Mouse (Mus musculus) layer of hippocampus, adult 2 months (tissue): ENCODE data around the gene Kctd17. TPM values are rescaled to one million over a fixed set of nuclear protein-coding genes. Genes with fewer than 3 reads are reported as not detected.

Experiments used
- DNase-seq, 2 experiments: peaks; one replicate each; pipeline ENCODE4 v3.0.0; 2022; ENCODE audit warnings: low spot score in 2 of 2
- H3K27ac ChIP-seq: fragments of 200-600 bp; 2 replicates; pipeline ENCODE4 v1.8.1; 2022
- H3K4me3 ChIP-seq: fragments of 200-600 bp; 2 replicates; pipeline ENCODE4 v1.8.1; 2022; ENCODE audit warnings: mild to moderate bottlenecking
- CTCF ChIP-seq: fragments of 200-600 bp; conservative IDR thresholded peaks from 2 replicates; pipeline ENCODE4 v1.8.1; 2022; ENCODE audit warnings: antibody characterized with exemption, mild to moderate bottlenecking, moderate library complexity
- long read RNA-seq, 2 experiments: library from polyadenylated mRNA; stranded (forward); transcript quantifications; one replicate each; pipeline ENCODE4 v2.0.0; 2021; ENCODE audit warnings: borderline mapping rate in 2 of 2
- total RNA-seq, 2 experiments: library from RNA; stranded (reverse); gene quantifications; 2 replicates each; pipeline ENCODE4 v1.2.3; 2021

Kctd17 gene
- total RNA-seq, result 100 to 1,000 TPM; 263 to 271 TPM
- long read RNA-seq, experiment 1, transcript Kctd17-209 (7 exons, 1,632 nt), result minor isoform, 18 of 152 reads
- long read RNA-seq, experiment 1, transcript Kctd17-202 (6 exons, 986 nt), result major isoform, 26 of 152 reads
- long read RNA-seq, experiment 1, partial matches to known transcripts, result 35 of 152 reads
- long read RNA-seq, experiment 1, other reads (novel, unspliced or antisense), result 67 of 152 reads
- long read RNA-seq, experiment 2, transcript Kctd17-209 (7 exons, 1,632 nt), result minor isoform, 14 of 170 reads
- long read RNA-seq, experiment 2, transcript Kctd17-202 (6 exons, 986 nt), result major isoform, 42 of 170 reads
- long read RNA-seq, experiment 2, transcript Kctd17-204 (5 exons, 750 nt), result minor isoform, 7 of 170 reads
- long read RNA-seq, experiment 2, partial matches to known transcripts, result 64 of 170 reads
- long read RNA-seq, experiment 2, other reads (novel, unspliced or antisense), result 41 of 170 reads

DNA sequence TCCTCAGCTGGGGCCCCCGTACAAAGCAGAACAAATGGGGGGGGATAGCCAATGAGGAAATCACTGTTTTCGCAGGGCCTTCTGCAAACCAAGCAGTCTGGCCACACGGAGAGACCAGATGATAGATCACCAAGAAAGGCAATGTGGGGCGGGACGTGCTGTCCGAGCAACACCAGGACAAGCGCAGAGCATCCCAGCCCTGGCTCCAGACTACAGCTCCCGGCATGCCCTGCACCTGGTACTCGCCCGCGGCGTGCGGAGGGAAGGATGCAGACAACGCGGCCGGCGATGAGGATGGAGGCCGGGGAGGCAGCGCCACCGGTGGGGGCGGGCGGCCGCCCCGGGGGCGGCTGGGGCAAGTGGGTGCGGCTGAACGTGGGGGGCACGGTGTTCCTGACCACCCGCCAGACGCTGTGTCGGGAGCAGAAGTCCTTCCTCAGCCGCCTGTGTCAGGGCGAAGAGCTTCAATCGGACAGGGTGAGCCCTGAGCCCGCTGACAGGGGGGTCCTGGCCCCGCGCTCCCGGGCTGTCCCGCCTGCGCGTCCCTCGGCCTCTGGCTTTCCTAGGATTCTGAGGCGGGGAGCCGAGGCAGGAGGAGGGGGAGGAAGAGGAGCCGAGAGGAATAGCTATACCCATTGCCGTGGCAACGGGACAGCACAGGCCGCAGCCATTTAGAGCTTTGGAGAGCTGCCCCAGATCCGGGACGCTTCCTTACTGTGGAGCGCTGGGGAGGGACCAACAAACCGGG is at the start of gene Kctd17:
Kctd17 (plus strand) TSS at position 174 of the 748 bp plus-strand sequence.
- H3K4me3 ChIP-seq, result peak within 1 kb of the TSS; percentile 83
- H3K27ac ChIP-seq, result peak within 1 kb of the TSS; percentile 98
- peak; percentile 78 to 83 for DNase-seq
- no peak for TF ChIP-seq CTCF

GRCm38 (mm10) chr15:78380208-78380607 is 48.2 kb upstream of the Kctd17 start:
- no peak overlapping the region for H3K4me3 ChIP-seq
- DNase-seq, result no peak
- TF ChIP-seq CTCF, result no peak
- peak overlapping the region; percentile 84 for H3K27ac ChIP-seq

DNA sequence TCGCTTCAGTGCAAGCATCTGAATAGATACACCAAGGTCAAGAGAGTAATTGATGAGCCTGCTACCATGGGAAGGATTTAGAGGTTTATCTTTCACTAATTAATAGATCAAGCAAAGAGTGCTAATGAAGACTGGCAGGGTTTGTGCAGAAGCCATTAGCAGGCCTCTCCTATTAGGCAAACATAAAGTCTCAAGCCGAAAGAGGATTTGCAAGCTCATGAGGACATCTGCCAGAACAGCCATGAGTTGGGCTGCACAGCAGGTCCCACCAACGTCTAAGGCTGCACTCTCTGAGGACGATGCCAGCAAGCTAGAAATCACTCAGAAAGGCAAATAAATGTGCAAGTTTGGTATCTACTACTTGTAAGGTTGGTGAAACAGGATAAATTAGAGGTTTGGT is 47.6 kb upstream of the Kctd17 start:
- peak overlapping the region; percentile 84 for H3K27ac ChIP-seq
- H3K4me3 ChIP-seq, result no peak overlapping the region
- DNase-seq, result peak; percentile 65 to 69
- no peak for TF ChIP-seq CTCF

DNA sequence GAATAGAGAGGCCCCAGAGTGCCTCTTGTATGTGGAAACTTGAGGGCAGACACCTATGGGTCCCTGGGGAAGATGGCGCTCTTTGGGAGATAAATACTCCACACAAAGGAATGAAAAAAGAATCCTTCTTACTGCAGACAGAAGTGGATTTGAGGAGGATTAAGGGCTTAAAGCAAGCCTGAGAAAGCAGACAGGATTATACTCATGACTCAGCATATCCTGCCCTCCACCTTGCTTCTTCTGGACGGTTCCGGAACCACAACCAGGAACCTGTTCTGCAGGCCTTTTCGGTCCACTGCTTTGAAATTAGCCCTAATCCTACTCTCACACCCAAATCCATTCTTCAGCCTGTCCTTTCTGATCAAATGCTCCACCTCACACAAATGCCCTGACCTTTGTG is 46.2 kb upstream of the Kctd17 start:
- Histone ChIP-seq H3K4me3 (no peak overlapping the region), H3K27ac (peak overlapping the region; percentile 55)
- no peak for DNase-seq
- no peak for TF ChIP-seq CTCF

DNA sequence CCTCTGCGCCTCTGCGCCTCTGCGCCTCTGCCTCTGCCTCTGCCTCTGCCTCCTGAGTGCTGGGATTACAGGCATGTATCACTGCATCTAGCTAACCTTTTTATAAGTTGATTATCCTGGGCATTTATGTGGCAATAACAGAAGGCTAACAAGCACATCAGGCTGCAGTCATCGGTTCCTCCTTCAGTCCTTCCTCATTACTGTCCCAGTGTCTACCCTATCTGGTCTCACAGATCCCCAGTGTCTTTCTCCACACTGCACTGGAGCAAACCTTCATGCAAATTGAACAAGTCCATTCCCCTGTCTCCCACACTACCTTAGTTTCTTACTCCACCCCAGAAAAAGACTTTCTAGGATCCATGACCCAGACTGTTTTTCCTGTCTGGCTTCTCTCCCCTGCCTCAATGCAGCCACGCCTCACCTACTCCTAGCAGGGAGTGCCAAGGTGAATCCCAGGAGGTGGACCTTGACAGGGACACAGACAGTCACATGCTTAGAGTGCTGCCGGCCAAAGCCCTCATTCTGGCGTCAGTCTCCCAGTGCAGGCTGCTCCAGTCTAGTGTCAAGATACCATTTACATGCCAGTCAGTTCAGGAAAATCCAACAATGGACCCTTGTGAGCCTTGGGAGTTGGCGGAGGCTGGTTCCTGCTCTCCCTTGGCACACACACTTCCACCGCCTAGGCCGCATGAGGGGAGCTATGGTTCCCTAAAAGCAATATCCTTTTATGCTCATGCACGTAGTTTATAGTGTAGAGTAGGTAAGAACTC is 44.7 kb upstream of the Kctd17 start:
- no peak for TF ChIP-seq CTCF
- peak overlapping the region; percentile 88 for H3K27ac ChIP-seq
- DNase-seq, result peak; percentile 36 to 64
- no peak overlapping the region for H3K4me3 ChIP-seq

GRCm38 (mm10) chr15:78384220-78385116 is 43.9 kb upstream of the Kctd17 start:
- DNase-seq, result peak; percentile 53 to 58
- Histone ChIP-seq H3K27ac (peak overlapping the region; percentile 88), H3K4me3 (no peak overlapping the region)
- no peak for TF ChIP-seq CTCF

DNA sequence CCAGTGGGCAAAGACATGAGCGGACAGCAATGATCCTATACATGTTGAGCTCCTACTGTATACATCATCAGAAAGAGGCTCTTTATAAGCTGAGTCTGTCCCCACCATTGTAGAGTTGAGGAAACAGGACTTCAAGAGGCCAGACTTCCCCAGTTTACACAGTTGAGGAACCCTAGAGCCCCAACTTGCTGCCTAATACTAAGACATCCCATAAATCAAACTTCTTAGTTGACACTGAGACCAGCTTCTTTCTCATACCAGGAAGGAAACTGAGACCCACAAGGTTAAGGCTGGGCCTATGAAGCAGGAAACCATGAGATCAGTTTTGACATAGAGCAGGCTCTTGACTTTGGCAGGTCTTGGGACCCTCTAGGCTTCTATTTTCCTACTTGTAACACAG is 42.8 kb upstream of the Kctd17 start:
- Histone ChIP-seq H3K27ac (peak overlapping the region; percentile 88), H3K4me3 (no peak overlapping the region)
- DNase-seq, result no peak
- TF ChIP-seq CTCF, result no peak

DNA sequence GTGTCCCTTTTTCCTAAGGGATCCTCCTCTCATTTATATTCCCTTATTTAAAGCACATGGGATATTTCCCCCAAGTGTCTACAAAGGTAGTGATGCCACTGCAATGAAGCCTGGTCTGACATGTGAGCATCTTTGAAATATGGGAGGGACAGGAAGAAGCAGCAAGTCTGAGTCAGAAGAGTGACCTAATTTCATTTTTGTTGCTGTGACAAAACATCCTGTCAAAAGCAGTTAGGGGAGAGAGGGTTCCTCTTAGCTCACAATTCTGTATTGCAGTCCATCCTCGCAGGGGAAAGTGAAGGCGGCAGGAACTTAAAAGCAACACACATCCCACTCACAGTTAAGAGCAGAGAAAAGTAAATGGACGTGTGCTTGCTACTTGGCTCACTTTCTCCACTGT is 37.5 kb upstream of the Kctd17 start:
- no peak for DNase-seq
- no peak for TF ChIP-seq CTCF

DNA sequence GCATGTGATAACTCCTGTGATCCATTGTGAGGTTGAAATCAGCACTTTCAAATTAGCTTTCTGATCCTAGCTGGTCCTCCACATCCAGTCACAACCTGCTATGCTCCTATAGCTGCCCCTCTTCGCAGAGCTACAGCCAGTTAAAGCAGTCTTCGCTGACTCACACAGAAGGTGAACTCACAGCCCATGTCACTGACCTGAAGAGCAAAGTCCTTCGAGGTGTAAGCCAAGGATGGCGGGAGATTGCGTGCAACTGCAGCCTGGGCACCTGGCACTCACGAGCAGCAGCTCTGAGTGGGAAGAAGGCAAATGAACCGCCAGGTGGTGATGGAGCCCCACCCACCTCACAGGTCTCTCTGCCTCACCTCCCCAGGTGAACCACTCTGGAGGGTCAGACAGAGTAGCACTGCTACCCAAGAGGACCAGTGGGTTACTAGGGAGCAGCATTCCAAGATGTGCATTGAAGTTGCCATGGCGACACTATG is 32.8 kb upstream of the Kctd17 start, which contains the start of gene Tex33:
Tex33 (minus strand) TSS at position 435 of the 485 bp plus-strand sequence.
- no peak within 1 kb of the TSS for H3K4me3 ChIP-seq
- H3K27ac ChIP-seq, result no peak within 1 kb of the TSS; the same call in 1 of the 2 replicates
- TF ChIP-seq CTCF, result no peak
- DNase-seq, result no peak

More for the DNA sequence above, 37.5 kb upstream of the Kctd17 start:
- Histone ChIP-seq H3K27ac (no peak overlapping the region), H3K4me3 (no peak overlapping the region)

DNA sequence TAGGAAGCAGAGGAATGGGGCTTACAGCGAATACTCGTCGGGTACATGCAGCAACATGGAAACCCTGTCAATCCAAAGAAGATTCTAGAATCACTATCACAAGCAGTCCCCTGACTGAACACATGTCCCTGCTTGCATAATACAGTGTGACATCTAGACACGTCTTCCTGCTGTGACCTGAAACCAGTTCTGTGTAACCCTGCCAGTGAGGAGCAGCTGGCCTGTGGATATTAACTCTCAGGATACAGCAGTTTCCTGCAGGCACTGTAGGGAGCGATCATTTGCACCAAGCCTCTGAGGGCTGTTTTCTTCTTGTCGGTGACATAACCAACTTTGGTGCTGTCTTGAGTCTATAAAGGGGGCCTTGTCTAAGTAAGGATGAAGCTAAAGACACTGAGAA is 27.0 kb upstream of the Kctd17 start:
- H3K4me3 ChIP-seq, result no peak overlapping the region
- no peak for DNase-seq
- H3K27ac ChIP-seq, result peak overlapping the region; percentile 98
- no peak for TF ChIP-seq CTCF

DNA sequence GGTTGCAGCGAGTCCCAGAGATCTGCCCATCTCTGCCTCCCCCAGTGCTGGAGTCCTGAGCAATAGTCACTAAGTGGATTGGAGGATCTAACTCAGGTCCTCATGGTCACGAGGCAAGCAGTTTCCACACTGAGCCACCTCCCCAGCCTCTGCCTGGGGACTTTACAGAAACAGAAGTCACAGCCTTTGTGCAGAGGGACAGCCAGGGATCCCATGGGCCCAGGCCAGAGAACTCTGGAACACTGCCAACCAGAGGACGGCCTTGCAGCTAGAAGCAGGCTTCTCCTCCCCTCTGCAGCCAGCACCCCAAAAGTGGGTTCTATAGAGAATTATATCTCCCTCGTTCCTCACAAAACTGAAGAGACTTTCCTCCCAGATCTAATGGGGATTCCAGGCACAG is 26.4 kb upstream of the Kctd17 start:
- peak overlapping the region; percentile 98 for H3K27ac ChIP-seq
- peak; percentile 47 to 55 for DNase-seq
- H3K4me3 ChIP-seq, result no peak overlapping the region
- TF ChIP-seq CTCF, result no peak

DNA sequence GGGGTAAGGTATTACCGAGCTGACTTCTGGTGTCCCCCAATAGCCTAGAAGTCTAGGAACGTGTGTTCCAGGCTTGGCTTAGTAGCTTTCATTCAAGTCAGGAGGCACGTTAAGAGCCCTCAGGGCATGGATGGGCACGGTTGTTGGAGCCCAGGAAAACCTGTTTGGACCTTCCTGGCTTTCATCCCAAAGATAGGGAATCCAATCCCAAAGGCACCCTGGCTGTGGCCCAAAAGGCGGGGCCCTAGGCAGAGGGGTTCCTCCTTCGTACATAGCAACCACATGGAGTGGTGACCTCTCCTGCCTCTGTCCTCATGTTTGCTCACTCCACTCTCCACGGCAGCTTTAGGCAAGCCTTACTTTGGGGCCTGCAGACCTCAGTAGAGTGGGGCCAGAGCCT is 25.9 kb upstream of the Kctd17 start:
- DNase-seq, result no peak
- peak overlapping the region; percentile 98 for H3K27ac ChIP-seq
- no peak for TF ChIP-seq CTCF
- H3K4me3 ChIP-seq, result no peak overlapping the region
